In the genomic region with DNA sequence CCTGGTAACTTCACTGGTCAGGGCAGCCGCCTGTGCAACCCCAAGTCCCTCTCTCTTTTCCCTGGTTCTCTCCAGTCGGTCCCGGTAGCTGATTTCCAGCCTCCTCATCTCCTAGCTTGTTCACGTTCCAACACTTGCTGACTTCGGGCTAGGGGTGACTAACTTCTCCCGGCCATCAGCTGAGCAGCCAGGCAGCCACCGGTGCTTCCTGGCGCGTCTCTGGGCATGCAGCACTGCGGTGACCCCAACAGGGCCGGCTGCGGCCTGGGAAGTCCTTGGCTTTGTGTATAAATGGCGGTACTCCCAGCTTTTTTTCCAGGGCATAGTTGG, we compare ENCODE assay signal across 8 mouse cellular contexts. TPM values are rescaled to one million over a fixed set of nuclear protein-coding genes. Genes with fewer than 3 reads are reported as not detected.
DNase-seq lines count a peak whose midpoint lies in the region; ATAC-seq lines count a peak whose summit lies in the region.

Gene Adamts5, minus strand, starts transcription at position 248 of the 330 bp plus-strand sequence.

- no peaks in the 10 kb centered on the region for H3K9me3 ChIP-seq in forebrain, embryonic 15.5 days
- no peaks in the 10 kb centered on the region for H3K9me3 ChIP-seq in hindbrain, embryonic 15.5 days
- H3K9me3 ChIP-seq in megakaryocyte, embryonic 14.5 days, result peaks cover 34% of the 10 kb centered on the region

- peak within 1 kb of the TSS; percentile 56 for H3K9ac ChIP-seq in forebrain, embryonic 15.5 days (replicated peaks)
- H3K9ac ChIP-seq in hindbrain, embryonic 15.5 days, result peak within 1 kb of the TSS; percentile 50

- WGBS in forebrain, embryonic 15.5 days, result 10% methylated on average over 13 of the region's 13 CpGs
- WGBS in hindbrain, embryonic 15.5 days, result 5% methylated on average over 13 of the region's 13 CpGs

- no peaks in the 10 kb centered on the region for H3K36me3 ChIP-seq in forebrain, embryonic 15.5 days
- no peaks in the 10 kb centered on the region for H3K36me3 ChIP-seq in hindbrain, embryonic 15.5 days
- H3K36me3 ChIP-seq in megakaryocyte, embryonic 14.5 days (replicated peaks; ENCODE audit: low read length), result no peaks in the 10 kb centered on the region

- DNase-seq in cerebellum, adult 8-10 months, result peak; percentile 2
- no peak for DNase-seq in cerebellum, adult 11 months
- peak; percentile 85 for DNase-seq in Muller cell, postnatal 12 days (ENCODE audit: inconsistent ontology term)
- DNase-seq in layer of hippocampus, adult 18-20 months (ENCODE audit: low spot score in 2 of 2), result no peak
- DNase-seq in layer of hippocampus, adult 9-10 months (ENCODE audit: low spot score), result no peak

- 0 out of 2 replicates have a peak, but pooled peaks cover 7% of the 10 kb centered on the region for H3K27me3 ChIP-seq in forebrain, embryonic 15.5 days
- H3K27me3 ChIP-seq in hindbrain, embryonic 15.5 days, result no peaks in the 10 kb centered on the region
- peaks cover 45% of the 10 kb centered on the region for H3K27me3 ChIP-seq in megakaryocyte, embryonic 14.5 days (replicated peaks)

- no peak for ATAC-seq in forebrain, embryonic 15.5 days (replicated peaks)
- ATAC-seq in hindbrain, embryonic 15.5 days (ENCODE audit: low FRiP score, low read depth), result no peak

- H3K4me1 ChIP-seq in forebrain, embryonic 15.5 days, result peaks cover 18% of the 10 kb centered on the region
- H3K4me1 ChIP-seq in hindbrain, embryonic 15.5 days (replicated peaks), result peaks cover 17% of the 10 kb centered on the region
- peaks cover 18% of the 10 kb centered on the region for H3K4me1 ChIP-seq in megakaryocyte, embryonic 14.5 days

- peak within 1 kb of the TSS; percentile 49 for H3K4me3 ChIP-seq in forebrain, embryonic 15.5 days
- peak within 1 kb of the TSS; percentile 73 for H3K4me3 ChIP-seq in hindbrain, embryonic 15.5 days
- H3K4me3 ChIP-seq in megakaryocyte, embryonic 14.5 days (replicated peaks), result peak within 1 kb of the TSS; percentile 87

- peak within 1 kb of the TSS; percentile 97 for H3K4me2 ChIP-seq in forebrain, embryonic 15.5 days (replicated peaks)
- H3K4me2 ChIP-seq in hindbrain, embryonic 15.5 days, result peak within 1 kb of the TSS; percentile 99

- H3K27ac ChIP-seq in forebrain, embryonic 15.5 days (replicated peaks), result peak within 1 kb of the TSS; percentile 49
- H3K27ac ChIP-seq in hindbrain, embryonic 15.5 days (replicated peaks), result peak within 1 kb of the TSS; percentile 75

RNA-seq across cellular contexts. Expression of gene Adamts5, which starts in this region (rescaled TPM):
- polyA plus RNA-seq in forebrain, embryonic 15.5 days (2015; fragmentation: Nextera tagmentation; extraction: Ambion mirVana), result 1.8 and 1.9 TPM in 2 replicates
- polyA plus RNA-seq in hindbrain, embryonic 15.5 days (2015; fragmentation: Nextera tagmentation; extraction: Ambion mirVana), result 3.2 and 4.2 TPM in 2 replicates
- polyA plus RNA-seq in megakaryocyte, embryonic 14.5 days (2012; ENCODE audit: insufficient read depth, low replicate concordance), result not detected in 2 replicates
- total RNA-seq in layer of hippocampus, adult 18-20 months (2021), result under 1 TPM; 0.43 to 0.57 TPM

Comparison
In these comparisons a context has a peak if more than half of its experiments do, and no peak if none do; other contexts are left out.
1. DNase-seq: peak in cerebellum, adult 8-10 months (single experiment) and Muller cell, postnatal 12 days (single experiment); none in cerebellum, adult 11 months (single experiment), layer of hippocampus, adult 18-20 months (0 of 2) and layer of hippocampus, adult 9-10 months (single experiment).
2. Peak in every context shown above with its lines, with median percentiles within 50 percentile points of each other: H3K4me3 ChIP-seq.